ENCODE assay signal across 12 mouse cellular contexts in genomic region chr10:68106351-68106950, GRCm38 (mm10).
DNase-seq lines count a peak whose midpoint lies in the region; ATAC-seq and TF ChIP-seq lines count a peak whose summit lies in the region.
"Had no signal": no experiment of that assay in that cellular context is flagged by ENCODE, and none has a peak within 500 bp of the region (broad histone marks: within the 10 kb centered on the region; RNA-seq: fewer than 3 reads in every experiment).

No protein-coding gene starts in this region.

- H3K9me3 ChIP-seq in heart, embryonic 12.5 days (replicated peaks) = no peaks in the 10 kb centered on the region
- H3K9me3 ChIP-seq in heart, embryonic 10.5 days = no peaks in the 10 kb centered on the region
- H3K9me3 ChIP-seq in lung, postnatal 0 days (ENCODE audit: low read length) = no peaks in the 10 kb centered on the region
- no peaks in the 10 kb centered on the region for H3K9me3 ChIP-seq in hindbrain, embryonic 13.5 days

- no peak for ATAC-seq in heart, embryonic 12.5 days (ENCODE audit: insufficient number of reproducible peaks, low FRiP score)
- no peak for ATAC-seq in lung, postnatal 0 days
- ATAC-seq in hindbrain, embryonic 13.5 days (ENCODE audit: low FRiP score) = no peak
- no peak for ATAC-seq in granulocyte monocyte progenitor cell, adult 5-6 weeks (replicated peaks; ENCODE audit: poor library complexity, severe bottlenecking)

- H3K4me1 ChIP-seq in heart, embryonic 12.5 days (replicated peaks) = peaks cover 49% of the 10 kb centered on the region
- H3K4me1 ChIP-seq in heart, embryonic 10.5 days = peaks cover 28% of the 10 kb centered on the region
- peaks cover 11% of the 10 kb centered on the region for H3K4me1 ChIP-seq in lung, postnatal 0 days (ENCODE audit: insufficient read depth, low read depth, low read length)
- peaks cover 45% of the 10 kb centered on the region for H3K4me1 ChIP-seq in hindbrain, embryonic 13.5 days (replicated peaks)

- no peak for DNase-seq in heart, embryonic 10.5 days (ENCODE audit: low spot score)
- DNase-seq in lung, postnatal 0 days (ENCODE audit: low spot score) = peak; percentile 18
- no peak for DNase-seq in lung, postnatal 25 days (ENCODE audit: low spot score)
- peak; percentile 52 for DNase-seq in retina, embryonic 14.5 days (ENCODE audit: low spot score)
- no peak for DNase-seq in cerebellum, adult 18-20 months
- DNase-seq: gastrocnemius, postnatal 36 days; kidney, postnatal 14 days; left cerebral cortex, postnatal 4 days; lung, postnatal 10 days had no signal

- TF ChIP-seq CTCF in lung, postnatal 0 days (IDR thresholded peaks at IDR 0.05) = no peak

- no peak overlapping the region for H3K4me3 ChIP-seq in heart, embryonic 12.5 days
- no peak overlapping the region for H3K4me3 ChIP-seq in heart, embryonic 10.5 days
- no peak overlapping the region for H3K4me3 ChIP-seq in lung, postnatal 0 days (ENCODE audit: low read depth, low read length)
- H3K4me3 ChIP-seq in hindbrain, embryonic 13.5 days = no peak overlapping the region

- no peaks in the 10 kb centered on the region for H3K27me3 ChIP-seq in heart, embryonic 12.5 days (replicated peaks)
- H3K27me3 ChIP-seq in heart, embryonic 10.5 days (ENCODE audit: insufficient read depth, poor library complexity, severe bottlenecking) = no peaks in the 10 kb centered on the region
- no peaks in the 10 kb centered on the region for H3K27me3 ChIP-seq in lung, postnatal 0 days (replicated peaks; ENCODE audit: insufficient read depth, low read length)
- no peaks in the 10 kb centered on the region for H3K27me3 ChIP-seq in hindbrain, embryonic 13.5 days

- no peak overlapping the region for H3K4me2 ChIP-seq in heart, embryonic 12.5 days
- H3K4me2 ChIP-seq in lung, postnatal 0 days (replicated peaks; ENCODE audit: low read depth, low read length) = no peak overlapping the region
- no peak overlapping the region for H3K4me2 ChIP-seq in hindbrain, embryonic 13.5 days

- H3K9ac ChIP-seq in heart, embryonic 12.5 days = no peak overlapping the region
- no peak overlapping the region for H3K9ac ChIP-seq in lung, postnatal 0 days (replicated peaks; ENCODE audit: low read depth)
- H3K9ac ChIP-seq in hindbrain, embryonic 13.5 days = peak overlapping the region; percentile 29; the same call in 1 of the 2 replicates

- no peak for TF ChIP-seq EP300 in lung, postnatal 0 days (IDR thresholded peaks at IDR 0.05)

- peaks cover 22% of the 10 kb centered on the region for H3K36me3 ChIP-seq in heart, embryonic 12.5 days
- peaks cover 16% of the 10 kb centered on the region; the same call in 1 of the 2 replicates for H3K36me3 ChIP-seq in heart, embryonic 10.5 days
- H3K36me3 ChIP-seq in lung, postnatal 0 days (ENCODE audit: insufficient read depth, low read length) = peaks cover 25% of the 10 kb centered on the region; the same call in 1 of the 2 replicates
- peaks cover 4% of the 10 kb centered on the region; the same call in 1 of the 2 replicates for H3K36me3 ChIP-seq in hindbrain, embryonic 13.5 days

- WGBS in heart, embryonic 12.5 days = 75% methylated on average over 9 of the region's 9 CpGs
- 84% methylated on average over 9 of the region's 9 CpGs for WGBS in heart, embryonic 10.5 days
- WGBS in lung, postnatal 0 days = 43% methylated on average over 9 of the region's 9 CpGs
- WGBS in hindbrain, embryonic 13.5 days = 30% methylated on average over 9 of the region's 9 CpGs

- H3K27ac ChIP-seq in heart, embryonic 12.5 days (ENCODE audit: poor library complexity, severe bottlenecking) = peak overlapping the region; percentile 7; the same call in 1 of the 2 replicates
- no peak overlapping the region for H3K27ac ChIP-seq in heart, embryonic 10.5 days
- 0 out of 2 replicates have a peak overlapping the region, but pooled peaks have one; percentile 6 for H3K27ac ChIP-seq in lung, postnatal 0 days (ENCODE audit: low read length)
- H3K27ac ChIP-seq in hindbrain, embryonic 13.5 days = peak overlapping the region; percentile 91

Comparison
In these comparisons a context has a peak if more than half of its experiments do, and no peak if none do; other contexts are left out.
1. DNase-seq: peak in lung, postnatal 0 days (single experiment) and retina, embryonic 14.5 days (single experiment); none in heart, embryonic 10.5 days (single experiment), lung, postnatal 25 days (single experiment) and cerebellum, adult 18-20 months (0 of 2).